Mouse (Mus musculus) limb, embryonic 15.5 days (tissue): ENCODE results near the gene Gabarapl2. TPM values are rescaled to one million over a fixed set of nuclear protein-coding genes. Genes with fewer than 3 reads are reported as not detected.
"Not testable (repeated sequence)": the region's sequence is repeated elsewhere in the genome, so short reads cannot be mapped to it uniquely, and the experiment has no call there.

ENCODE experiments used
- ATAC-seq: fragments of 200-750 bp; cut with Nextera tagmentation; 2 replicates; pipeline ENCODE4 v1.8.0; 2017; ENCODE audit warnings: low read depth, moderate TSS enrichment; ENCODE audit not compliant: insufficient number of reproducible peaks, low FRiP score, low TSS enrichment
- H3K27ac ChIP-seq: fragments of 300-500 bp; sonication (generic); 2 replicates; pipeline ENCODE4 v1.5.1; 2015; ENCODE audit warnings: moderate library complexity, mild to moderate bottlenecking, inconsistent platforms
- H3K27me3 ChIP-seq: fragments of 300-500 bp; sonication (generic); 2 replicates; pipeline ENCODE4 v1.6.1; 2015; ENCODE audit warnings: inconsistent platforms
- H3K36me3 ChIP-seq: fragments of 300-500 bp; sonication (generic); 2 replicates; pipeline ENCODE4 v1.6.1; 2015; ENCODE audit warnings: inconsistent platforms
- H3K4me1 ChIP-seq: fragments of 300-500 bp; sonication (generic); 2 replicates; pipeline ENCODE4 v1.6.1; 2015; ENCODE audit warnings: inconsistent platforms
- H3K4me2 ChIP-seq: fragments of 300-500 bp; sonication (generic); 2 replicates; pipeline ENCODE4 v1.6.1; 2015; ENCODE audit warnings: mild to moderate bottlenecking, inconsistent platforms
- H3K4me3 ChIP-seq: fragments of 300-500 bp; sonication (generic); 2 replicates; pipeline ENCODE4 v1.5.1; 2015; ENCODE audit warnings: mild to moderate bottlenecking, inconsistent platforms
- H3K9ac ChIP-seq: fragments of 300-500 bp; sonication (generic); 2 replicates; pipeline ENCODE4 v1.6.1; 2015; ENCODE audit warnings: inconsistent platforms
- H3K9me3 ChIP-seq: fragments of 300-500 bp; sonication (generic); 2 replicates; pipeline ENCODE4 v1.6.1; 2016; ENCODE audit warnings: inconsistent platforms
- WGBS: fragments of 180-500 bp; shearing (Covaris S2); methylation state at CpG from one replicate; pipeline ENCODE4 v1.1.7; 2015; 5-methylcytosine and 5-hydroxymethylcytosine counted together
- polyA plus RNA-seq: library from polyadenylated mRNA; unstranded; fragments of >200 nt; fragmentation: Nextera tagmentation; extraction: Ambion mirVana; gene quantifications from 2 replicates; pipeline ENCODE4 v1.2.1, GENCODE M21; 2015

Gene Gabarapl2
- polyA plus RNA-seq, 1 experiment from 2014 or later = 165 TPM

DNA sequence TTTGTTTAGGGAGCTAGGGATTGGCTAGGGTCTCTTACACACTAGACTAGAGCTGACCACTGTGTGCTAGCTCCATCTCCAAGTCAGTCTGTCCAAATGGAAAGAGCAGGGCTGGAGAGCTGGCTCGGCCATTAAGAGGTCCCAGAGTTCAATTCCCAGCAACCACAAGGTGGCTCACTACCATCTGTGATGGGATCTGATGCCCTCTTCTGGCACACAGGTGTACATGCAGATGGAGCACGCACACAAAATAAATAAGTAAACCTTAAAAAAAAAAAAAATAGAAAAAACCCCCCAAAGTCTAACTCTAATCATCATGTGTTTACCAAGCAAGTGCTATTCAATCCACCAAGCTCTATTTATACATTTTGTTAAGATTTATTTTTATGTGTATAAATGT lies 20.8 kb upstream of the Gabarapl2 start:
- ATAC-seq = no peak
- Histone ChIP-seq H3K4me3 (no peak overlapping the region), H3K27ac (no peak overlapping the region), H3K4me1 (no peaks in the 10 kb centered on the region; the same call in 1 of the 2 replicates), H3K27me3 (no peaks in the 10 kb centered on the region), H3K36me3 (peaks cover 16% of the 10 kb centered on the region), H3K9me3 (no peaks in the 10 kb centered on the region), H3K9ac (no peak overlapping the region), H3K4me2 (no peak overlapping the region)
- 84% methylated on average over 2 of the region's 2 CpGs for WGBS

- peaks cover 16% of the 10 kb centered on the region for H3K36me3 ChIP-seq
- ATAC-seq = no peak
- 76% methylated on average over 4 of the region's 4 CpGs for WGBS
- H3K9ac ChIP-seq = no peak overlapping the region
- H3K27ac ChIP-seq = no peak overlapping the region
- no peaks in the 10 kb centered on the region for H3K27me3 ChIP-seq
- H3K4me1 ChIP-seq = no peaks in the 10 kb centered on the region
- H3K4me2 ChIP-seq = no peak overlapping the region
- no peaks in the 10 kb centered on the region for H3K9me3 ChIP-seq
- no peak overlapping the region for H3K4me3 ChIP-seq
Measured at GRCm38 (mm10) chr8:111920971-111921370, 19.5 kb upstream of the Gabarapl2 start.

DNA sequence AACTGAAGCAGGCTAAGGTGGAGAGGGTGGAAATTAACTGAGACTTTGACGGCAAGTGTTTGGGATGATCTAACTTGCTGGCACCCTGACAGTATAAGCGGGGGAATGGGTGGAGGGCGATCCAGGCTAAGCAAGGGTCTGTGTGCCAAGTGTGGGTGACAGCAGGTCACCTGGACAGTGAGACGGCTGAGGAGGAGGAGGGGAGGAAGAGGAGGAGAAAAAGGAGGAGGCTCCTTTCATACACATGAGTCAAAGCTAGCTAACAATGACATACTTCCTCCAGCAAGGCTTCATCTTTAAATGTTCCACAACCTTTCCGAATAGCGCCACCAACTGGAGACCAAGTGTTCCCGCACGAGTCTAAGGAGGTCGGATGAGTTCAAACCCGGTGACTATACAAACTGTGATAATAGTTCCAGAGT lies 17.1 kb upstream of the Gabarapl2 start:
- WGBS = 24% methylated on average over 10 of the region's 10 CpGs
- H3K4me3 ChIP-seq = no peak overlapping the region; the same call in 1 of the 2 replicates
- H3K27me3 ChIP-seq = no peaks in the 10 kb centered on the region
- H3K4me1 ChIP-seq = no peaks in the 10 kb centered on the region
- no peak overlapping the region for H3K4me2 ChIP-seq
- no peaks in the 10 kb centered on the region for H3K9me3 ChIP-seq
- no peak overlapping the region for H3K9ac ChIP-seq
- H3K27ac ChIP-seq = no peak overlapping the region
- peaks cover 4% of the 10 kb centered on the region; the same call in 1 of the 2 replicates for H3K36me3 ChIP-seq
- no peak for ATAC-seq

DNA sequence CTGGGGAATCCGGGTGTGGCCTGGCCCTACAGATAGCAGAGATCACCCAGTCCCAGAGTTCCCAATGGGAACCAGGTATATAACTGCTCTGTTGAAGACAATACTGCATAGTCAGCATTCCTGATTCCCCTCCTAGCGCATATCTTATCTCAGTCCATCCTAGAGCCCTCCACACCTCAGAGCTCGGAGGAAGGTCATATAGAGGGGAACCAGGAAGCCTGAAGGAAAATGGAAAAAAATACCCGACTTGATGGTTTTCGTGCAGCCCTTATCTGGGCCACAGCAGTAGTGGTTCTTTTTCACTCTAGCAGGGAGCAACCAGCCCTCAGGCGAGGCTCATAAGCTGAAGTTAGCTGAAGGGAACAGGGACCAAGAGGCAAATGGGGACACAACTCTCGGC lies 15.5 kb upstream of the Gabarapl2 start:
- H3K4me3 ChIP-seq = no peak overlapping the region
- no peak overlapping the region for H3K27ac ChIP-seq
- no peak overlapping the region for H3K9ac ChIP-seq
- H3K9me3 ChIP-seq = no peaks in the 10 kb centered on the region
- H3K4me2 ChIP-seq = no peak overlapping the region
- no peak for ATAC-seq
- H3K27me3 ChIP-seq = no peaks in the 10 kb centered on the region
- no peaks in the 10 kb centered on the region for H3K36me3 ChIP-seq
- WGBS = 75% methylated on average over 7 of the region's 7 CpGs
- no peaks in the 10 kb centered on the region for H3K4me1 ChIP-seq

GRCm38 (mm10) chr8:111929648-111930344 lies 10.7 kb upstream of the Gabarapl2 start:
- no peak for ATAC-seq
- Histone ChIP-seq H3K36me3 (no peaks in the 10 kb centered on the region), H3K4me1 (peaks cover 14% of the 10 kb centered on the region), H3K9ac (no peak overlapping the region), H3K4me2 (no peak overlapping the region), H3K4me3 (no peak overlapping the region), H3K27me3 (no peaks in the 10 kb centered on the region), H3K27ac (no peak overlapping the region), H3K9me3 (no peaks in the 10 kb centered on the region)
- WGBS = 76% methylated on average over 8 of the region's 8 CpGs

DNA sequence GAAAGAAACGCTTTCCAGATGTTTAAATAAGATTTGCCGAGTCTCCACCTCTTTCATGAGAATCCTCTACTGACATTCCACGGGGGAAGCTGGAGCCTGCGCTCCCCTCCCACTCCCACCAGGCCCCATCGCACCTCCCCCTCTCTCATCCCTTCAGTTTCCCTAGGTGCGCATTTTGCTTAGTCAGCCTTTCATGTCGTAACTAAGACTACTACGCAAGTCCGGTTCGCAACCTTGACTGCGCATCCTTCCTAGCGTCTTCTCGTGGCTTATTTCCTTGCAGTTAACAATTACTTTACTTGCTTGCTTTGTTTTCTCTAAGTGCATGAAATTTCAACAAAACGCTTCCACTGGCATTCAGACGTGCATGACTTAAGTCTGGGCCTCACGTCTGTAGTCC lies 8.8 kb upstream of the Gabarapl2 start:
- WGBS = 65% methylated on average over 16 of the region's 16 CpGs
- Histone ChIP-seq H3K4me2 (no peak overlapping the region), H3K4me3 (no peak overlapping the region)

GRCm38 (mm10) chr8:111932580-111933336 lies 7.7 kb upstream of the Gabarapl2 start:
- H3K4me3 ChIP-seq = peak overlapping the region; percentile 73
- 30% methylated on average over 19 of the region's 19 CpGs for WGBS
- peak overlapping the region; percentile 69 for H3K9ac ChIP-seq
- H3K9me3 ChIP-seq = no peaks in the 10 kb centered on the region
- H3K4me1 ChIP-seq = peaks cover 14% of the 10 kb centered on the region
- peak overlapping the region; percentile 97 for H3K4me2 ChIP-seq
- no peaks in the 10 kb centered on the region for H3K36me3 ChIP-seq
- peak overlapping the region; percentile 70 for H3K27ac ChIP-seq
- ATAC-seq = 0 out of 2 replicates have a peak, but pooled peaks have one; percentile 50
- no peaks in the 10 kb centered on the region for H3K27me3 ChIP-seq

More for the DNA sequence above, 8.8 kb upstream of the Gabarapl2 start:
- no peak for ATAC-seq
- no peak overlapping the region for H3K27ac ChIP-seq
- H3K9ac ChIP-seq = no peak overlapping the region
- no peaks in the 10 kb centered on the region for H3K9me3 ChIP-seq
- peaks cover 14% of the 10 kb centered on the region for H3K4me1 ChIP-seq
- no peaks in the 10 kb centered on the region for H3K36me3 ChIP-seq
- no peaks in the 10 kb centered on the region for H3K27me3 ChIP-seq

- Histone ChIP-seq H3K9ac (peak within 1 kb of the TSS; percentile 69), H3K36me3 (no peaks in the 10 kb centered on the region), H3K9me3 (no peaks in the 10 kb centered on the region), H3K4me2 (peak within 1 kb of the TSS; percentile 97), H3K27me3 (no peaks in the 10 kb centered on the region), H3K4me3 (peak within 1 kb of the TSS; percentile 73), H3K4me1 (peaks cover 14% of the 10 kb centered on the region), H3K27ac (peak within 1 kb of the TSS; percentile 70)
- under 1% methylated on average over 53 of the region's 53 CpGs for WGBS
- ATAC-seq = peak; percentile 98
Measured at GRCm38 (mm10) chr8:111933348-111934076, 7.0 kb upstream of the Gabarapl2 start, which contains the start of gene Tmem231. Tmem231 (minus strand) TSS chr8:111933881.

- Histone ChIP-seq H3K9ac (no peak overlapping the region), H3K27ac (no peak overlapping the region), H3K4me3 (no peak overlapping the region), H3K27me3 (no peaks in the 10 kb centered on the region), H3K36me3 (no peaks in the 10 kb centered on the region), H3K4me2 (peak overlapping the region; percentile 97; the same call in 1 of the 2 replicates), H3K9me3 (no peaks in the 10 kb centered on the region), H3K4me1 (peaks cover 14% of the 10 kb centered on the region)
- 87% methylated on average over 2 of the region's 2 CpGs for WGBS
- ATAC-seq = no peak
Measured at GRCm38 (mm10) chr8:111934201-111934600, 6.3 kb upstream of the Gabarapl2 start.

DNA sequence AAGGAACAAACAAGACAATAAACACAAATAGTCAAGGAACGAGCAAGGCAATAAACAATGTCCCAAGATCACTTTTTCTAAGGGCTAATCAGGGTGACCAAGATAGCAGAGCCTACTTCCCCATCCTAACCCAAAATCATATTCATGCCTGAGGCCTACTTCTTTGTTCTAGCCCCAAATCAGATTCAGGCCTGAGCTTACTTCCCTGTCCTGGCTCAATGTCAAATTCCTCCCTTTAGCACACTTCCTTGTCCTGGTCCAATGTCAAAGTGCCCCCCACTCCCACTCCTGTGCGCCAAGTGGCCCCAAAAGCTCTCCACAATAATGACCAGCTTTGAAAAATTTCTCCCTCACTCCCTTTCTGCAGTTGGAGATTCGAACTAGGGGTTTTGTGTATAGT lies 3.3 kb upstream of the Gabarapl2 start:
- no peaks in the 10 kb centered on the region for H3K27me3 ChIP-seq
- no peak overlapping the region for H3K27ac ChIP-seq
- no peak overlapping the region for H3K4me3 ChIP-seq
- H3K9ac ChIP-seq = no peak overlapping the region
- 57% methylated on average over 3 of the region's 3 CpGs for WGBS
- peaks cover 32% of the 10 kb centered on the region for H3K4me1 ChIP-seq
- H3K36me3 ChIP-seq = 0 out of 2 replicates have a peak, but pooled peaks cover 2% of the 10 kb centered on the region
- H3K4me2 ChIP-seq = no peak overlapping the region
- no peak for ATAC-seq
- no peaks in the 10 kb centered on the region for H3K9me3 ChIP-seq

DNA sequence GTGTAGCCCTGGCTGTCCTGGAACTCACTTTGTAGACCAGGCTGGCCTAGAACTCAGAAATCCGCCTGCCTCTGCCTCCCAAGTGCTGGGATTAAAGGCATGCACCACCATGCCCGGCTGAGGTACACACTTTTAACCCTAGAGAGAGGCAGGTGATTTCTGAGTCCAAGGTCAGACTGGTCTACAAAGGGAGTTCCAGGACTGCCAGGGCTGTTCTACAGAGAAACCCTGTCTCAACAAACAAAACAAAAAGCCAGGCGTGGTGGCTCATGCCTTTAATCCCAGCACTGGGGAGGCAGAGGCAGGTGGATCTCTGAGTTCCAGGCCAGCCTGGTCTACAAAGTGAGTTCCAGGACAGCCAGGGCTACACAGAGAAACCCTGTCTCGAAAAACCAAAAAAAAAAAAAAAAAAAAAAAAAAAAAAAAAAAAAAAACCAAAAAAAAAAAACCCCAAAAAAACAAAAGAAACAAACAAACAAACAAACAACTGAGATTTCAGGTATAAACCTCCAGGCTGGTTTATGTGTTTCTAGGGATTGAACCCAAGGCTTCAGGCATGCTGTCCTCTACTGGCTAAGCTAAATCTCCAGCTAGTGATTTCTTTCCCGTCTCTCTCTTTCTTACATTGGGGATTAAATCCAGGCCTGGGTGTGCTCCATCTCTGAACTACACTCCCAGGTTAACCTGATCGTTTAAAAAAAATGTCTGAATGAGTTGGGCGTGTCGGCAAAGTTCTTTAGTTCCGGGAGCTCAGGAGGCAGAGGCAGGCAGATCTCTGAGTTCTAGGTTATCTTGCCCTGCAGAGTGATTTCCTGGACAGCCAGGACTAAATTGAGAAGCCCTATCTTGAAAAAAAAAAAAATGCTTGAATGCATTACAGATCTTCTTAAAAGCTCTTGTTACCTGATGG lies 2.2 kb upstream of the Gabarapl2 start:
- H3K4me2 ChIP-seq, H3K27me3 ChIP-seq, H3K36me3 ChIP-seq, H3K27ac ChIP-seq, H3K4me3 ChIP-seq, ATAC-seq, H3K9me3 ChIP-seq, H3K9ac ChIP-seq: not testable (repeated sequence)
- WGBS = 85% methylated on average over 9 of the region's 9 CpGs
- peaks cover 21% of the 10 kb centered on the region for H3K4me1 ChIP-seq
